Mouse (Mus musculus) Muller cell, postnatal 12 days (primary cell): Measurements from ENCODE around the gene Gm9821.
A peak's percentile ranks its signal among the peaks of the same experiment; 100 is the strongest.

Source experiments
- DNase-seq: peaks from one replicate; pipeline ENCODE4 v3.0.0-alpha.2; 2015; ENCODE audit errors: inconsistent ontology term

Gene Gm9821

DNA sequence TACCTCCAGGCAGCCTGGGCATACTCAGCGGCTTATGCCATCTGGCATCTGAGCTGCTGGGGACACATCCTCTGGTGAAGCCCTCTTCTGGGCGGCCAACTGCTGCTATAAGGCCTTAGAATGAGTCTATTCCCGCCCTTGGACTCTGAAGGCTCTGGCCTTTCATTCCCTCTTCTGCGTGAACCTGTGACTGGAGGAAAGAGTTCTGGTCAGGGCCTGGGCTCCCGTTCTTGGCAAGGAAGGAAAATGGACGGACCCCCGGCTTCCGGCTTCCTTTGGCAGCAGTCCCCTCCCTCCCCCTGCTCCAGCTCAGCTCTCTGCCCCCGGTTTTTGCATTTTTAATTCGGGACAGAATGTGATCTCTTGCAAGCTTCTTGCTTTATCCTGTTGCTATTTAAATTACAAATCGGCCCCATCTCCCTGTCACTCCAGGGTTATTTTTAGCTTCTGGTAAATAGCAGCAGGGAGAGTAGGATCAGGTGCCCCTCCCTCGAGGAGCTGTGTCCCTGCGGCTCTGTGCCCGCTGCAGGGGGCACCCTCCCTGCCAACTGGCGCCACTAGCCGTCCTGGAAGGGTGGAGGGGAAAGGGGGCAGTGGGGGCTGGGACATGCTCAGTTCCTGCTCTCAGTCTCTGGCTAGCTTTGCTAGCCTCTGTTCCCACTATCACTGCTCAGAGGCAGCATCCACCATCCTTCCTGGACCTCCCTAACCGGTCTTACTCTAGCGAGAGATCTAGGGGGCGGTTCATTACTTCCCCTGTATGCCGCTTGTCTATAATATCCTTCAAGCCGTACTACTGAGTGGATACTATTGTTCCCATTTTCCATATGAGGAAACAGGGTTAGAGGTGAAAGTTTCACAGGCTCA is 26.0 kb downstream of the Gm9821 start:
- DNase-seq = no peak

DNA sequence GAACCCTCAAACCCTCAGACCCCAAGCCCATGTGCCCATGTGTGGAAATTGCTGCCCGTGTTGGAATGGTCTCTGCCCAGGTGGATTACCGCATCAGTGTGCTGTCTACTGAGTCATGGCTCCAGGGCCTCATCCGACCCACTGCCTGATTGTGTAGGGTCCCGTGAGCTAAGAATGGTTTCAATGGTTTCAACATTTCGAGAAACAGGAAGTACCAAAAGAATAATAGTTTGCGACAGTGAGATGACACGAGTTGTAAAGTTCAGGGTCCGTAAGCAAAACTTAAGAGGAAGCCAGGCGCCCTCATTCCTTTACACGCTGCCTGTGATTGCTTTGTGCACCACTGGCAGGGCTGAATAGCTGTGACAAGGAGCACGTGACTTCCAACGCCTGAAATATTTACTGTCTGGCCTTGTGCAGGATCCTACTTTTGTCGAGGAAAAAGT is 26.6 kb downstream of the Gm9821 start:
- DNase-seq = no peak

- DNase-seq = no peak
Measured at GRCm38 (mm10) chr2:91973416-91974135, 28.1 kb downstream of the Gm9821 start.

DNA sequence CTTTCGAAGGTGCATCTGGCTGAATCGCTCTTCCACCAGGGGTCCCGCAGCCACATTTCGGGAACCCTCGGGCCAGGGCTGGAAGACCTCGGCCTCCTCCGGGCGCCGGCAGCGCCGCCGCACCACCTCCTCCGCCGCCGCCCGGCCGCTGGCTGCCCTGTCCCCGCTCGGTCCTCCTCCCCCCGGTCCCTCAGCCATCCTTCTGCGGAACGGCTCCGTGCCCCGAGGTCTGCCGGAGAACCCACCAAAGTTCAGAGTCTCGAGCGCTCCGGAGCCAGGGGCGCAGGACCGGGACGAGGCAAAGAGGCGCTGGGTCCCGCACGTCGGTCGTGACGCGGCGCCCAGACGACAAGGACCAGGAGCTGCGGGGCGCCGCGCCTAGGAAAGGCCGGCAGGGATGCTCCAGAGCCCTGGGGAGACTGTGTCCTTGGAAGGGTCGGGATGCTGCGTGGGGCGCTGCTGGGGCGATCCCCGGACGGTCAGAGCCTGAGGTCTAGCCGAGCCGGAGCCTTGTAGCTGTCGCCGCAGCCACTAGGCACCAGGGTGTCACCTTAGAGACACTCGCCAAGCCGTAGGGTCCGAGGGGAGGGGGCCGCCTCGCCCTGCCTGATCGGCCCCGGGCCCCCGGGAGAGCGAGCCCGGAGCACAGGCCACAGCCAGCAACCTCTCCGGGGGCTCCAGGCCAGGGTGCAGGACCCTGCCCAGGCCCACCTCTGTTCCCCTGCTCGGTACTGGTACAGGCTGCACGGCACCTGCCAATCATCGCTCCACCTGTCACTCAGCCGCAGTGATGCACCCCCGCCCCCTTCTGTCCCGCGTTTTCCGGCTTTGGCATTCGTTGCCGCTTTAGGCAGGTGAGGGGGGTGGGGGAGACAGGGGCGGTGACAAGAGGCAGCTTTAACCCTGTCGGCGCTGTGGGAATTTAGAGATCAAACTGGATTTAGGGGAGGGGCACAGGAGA is 30.4 kb downstream of the Gm9821 start, which contains the start of gene Dgkz:
TSS of gene Dgkz (minus strand) at position 284 of the 961 bp plus-strand sequence.
- no peak for DNase-seq

DNA sequence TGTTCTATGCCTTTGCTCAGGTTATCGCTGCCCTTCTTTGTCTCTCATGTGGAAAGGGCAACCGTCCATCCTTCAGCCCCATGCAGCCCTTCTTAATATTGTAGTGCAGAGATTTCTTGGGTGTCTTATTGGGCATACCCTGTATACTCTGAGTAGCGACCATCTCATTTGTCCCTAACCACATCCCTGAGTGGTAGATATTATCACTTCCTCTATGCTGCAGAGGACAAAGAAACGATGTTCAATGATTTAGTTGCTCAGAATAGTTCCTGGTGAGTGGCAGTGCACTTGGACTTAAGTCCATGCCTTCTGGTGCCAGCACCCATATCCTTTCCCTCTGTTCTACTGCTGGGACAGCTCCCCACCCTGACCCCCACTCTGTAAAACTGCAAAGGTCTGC is 32.5 kb downstream of the Gm9821 start:
- DNase-seq = no peak

- no peak for DNase-seq
Measured at GRCm38 (mm10) chr2:91978547-91978946, 33.0 kb downstream of the Gm9821 start.

DNA sequence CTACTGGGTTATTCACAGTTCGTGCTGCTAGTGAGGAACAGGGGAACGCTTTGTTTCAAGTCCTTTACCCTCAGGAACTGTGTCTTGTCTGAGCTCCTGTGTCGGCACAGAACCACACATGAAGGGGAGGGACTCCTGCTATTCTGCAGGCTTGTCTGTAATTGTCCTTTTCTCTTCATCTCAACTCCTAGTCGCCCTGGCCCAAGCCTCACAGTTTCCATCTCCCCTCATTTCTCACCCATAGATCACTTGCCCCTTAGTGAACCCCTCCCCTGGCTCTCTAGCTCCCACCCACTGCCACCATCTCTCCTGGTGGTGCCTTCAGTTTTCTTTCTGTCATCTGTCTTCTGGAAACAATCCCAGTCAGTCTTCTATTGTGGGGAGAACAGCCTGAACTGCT is 34.7 kb downstream of the Gm9821 start:
- no peak for DNase-seq

DNA sequence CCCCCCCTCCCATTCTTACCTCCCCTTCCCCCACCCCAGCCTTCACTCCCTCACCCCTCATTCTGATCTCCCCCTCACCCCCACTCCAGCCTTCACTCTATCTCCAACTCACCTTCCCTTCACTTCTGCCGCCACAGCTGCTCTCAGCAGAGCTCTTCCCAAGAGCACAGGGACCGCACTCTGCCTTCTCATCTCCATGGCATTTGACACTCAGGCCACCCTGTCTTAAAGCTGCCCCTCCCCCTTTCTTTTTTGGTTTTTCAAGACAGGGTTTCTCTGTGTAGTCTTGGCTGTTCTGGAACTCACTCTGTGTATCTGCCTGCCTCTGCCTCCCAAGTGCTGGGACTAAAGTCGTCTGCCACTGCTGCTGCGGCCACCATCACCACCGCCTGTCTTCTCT is 35.3 kb downstream of the Gm9821 start:
- no peak for DNase-seq

DNA sequence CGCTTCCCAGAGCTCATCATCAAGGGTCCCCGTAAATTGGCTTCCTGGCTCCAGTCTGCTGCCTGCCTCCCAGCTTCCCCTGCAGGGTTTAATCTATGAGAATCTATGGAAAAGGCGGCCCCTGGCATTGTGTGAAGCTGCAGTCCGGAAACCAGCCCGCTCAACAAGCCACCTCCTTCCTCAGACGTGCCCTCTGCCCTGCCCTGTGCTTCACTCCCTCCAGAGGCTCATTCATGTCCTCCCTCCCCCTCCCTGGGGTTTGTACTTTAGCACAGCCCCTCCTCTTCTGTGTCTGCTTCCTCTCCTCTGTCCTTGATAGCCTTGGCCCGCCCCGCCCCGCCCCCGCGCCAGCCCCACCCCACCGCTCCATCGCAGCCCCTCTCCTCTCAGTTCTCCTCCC is 38.9 kb downstream of the Gm9821 start:
- DNase-seq = peak; percentile 66

DNA sequence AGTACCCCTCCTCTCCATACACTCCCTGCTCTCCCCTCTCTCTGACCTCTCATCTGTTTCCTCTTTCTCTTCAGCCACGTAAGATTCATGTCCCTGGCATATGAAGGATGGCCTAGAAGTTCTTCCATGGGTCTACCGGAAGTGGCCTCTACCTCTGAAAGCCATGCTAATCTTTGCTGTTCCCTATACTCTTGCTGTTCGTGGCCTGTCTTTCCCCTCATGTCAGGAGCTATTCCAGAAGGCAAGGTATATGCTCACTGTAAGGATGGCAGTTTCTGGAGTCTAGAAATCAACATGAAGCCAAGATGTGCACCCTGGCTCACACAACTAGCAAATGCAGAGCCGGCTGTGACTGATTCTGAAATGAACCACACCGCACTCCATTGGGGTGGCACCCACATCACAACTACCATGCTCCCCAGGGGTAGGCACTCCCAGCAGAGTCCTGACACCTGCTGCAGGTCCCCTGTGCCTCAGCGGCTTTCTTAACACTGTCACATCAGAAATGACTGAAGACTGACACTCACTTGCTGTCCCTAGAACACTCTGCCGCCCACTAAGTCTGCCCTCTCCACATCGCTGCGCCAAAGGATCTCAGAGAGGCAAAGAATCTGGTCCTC is 39.5 kb downstream of the Gm9821 start:
- DNase-seq = no peak

- peak; percentile 79 for DNase-seq
Measured at GRCm38 (mm10) chr2:91986071-91986470, 40.6 kb downstream of the Gm9821 start.

DNA sequence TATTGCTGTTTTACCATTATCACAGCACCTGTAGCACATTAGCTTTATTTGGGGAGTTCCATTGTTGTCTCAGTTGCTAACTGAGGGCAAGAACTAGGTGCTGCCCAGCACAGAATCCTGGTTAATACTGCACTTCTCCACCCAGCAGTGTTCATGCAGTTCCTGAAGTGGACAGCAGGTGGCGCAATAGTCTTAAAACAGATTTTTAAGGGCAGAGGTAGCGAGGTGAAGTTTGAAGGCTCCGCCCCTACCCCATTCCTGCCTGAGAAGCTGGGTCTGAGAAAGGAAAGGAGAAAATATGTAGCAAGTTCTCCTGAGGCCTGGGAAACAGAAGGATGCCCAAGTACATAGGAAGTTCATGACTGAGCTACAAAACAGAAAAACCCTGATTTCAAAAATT is 42.0 kb downstream of the Gm9821 start:
- DNase-seq = peak; percentile 55

DNA sequence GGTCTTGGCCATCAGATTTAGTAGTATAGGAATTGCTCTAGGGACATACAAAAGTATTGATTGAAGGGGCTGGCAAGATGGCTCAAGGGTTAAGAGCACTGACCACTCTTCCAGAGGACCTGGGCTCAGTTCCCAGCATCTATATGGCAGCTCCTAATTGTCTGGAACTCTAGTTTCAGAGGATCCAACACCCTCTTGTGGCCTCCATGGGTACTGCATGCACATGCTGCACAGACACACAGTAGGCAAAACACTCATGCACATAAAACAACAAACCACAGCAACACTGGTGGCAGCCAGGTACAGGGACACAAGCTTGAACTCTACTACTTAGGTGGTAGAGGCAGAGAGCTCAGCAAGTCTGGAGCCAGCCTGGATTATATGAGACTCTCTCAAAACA is 44.2 kb downstream of the Gm9821 start:
- no peak for DNase-seq

GRCm38 (mm10) chr2:91993409-91993808 is 47.9 kb downstream of the Gm9821 start:
- DNase-seq = no peak

- DNase-seq = no peak
Measured at GRCm38 (mm10) chr2:91996006-91996405, 50.5 kb downstream of the Gm9821 start.
